Mouse (Mus musculus): ENCODE results near the gene Fam122b. TPM values are rescaled to one million over a fixed set of nuclear protein-coding genes. Genes with fewer than 3 reads are reported as not detected.

Fam122b gene
- polyA plus RNA-seq, 1 experiment from 2014 or later = 7.4 TPM

Other genes with a start within 250 kb of the Fam122b start
- 1.8 TPM in 2 replicates for gene Plac1, start 29.7 kb downstream of the Fam122b start, polyA plus RNA-seq (2016; fragmentation: Nextera tagmentation; extraction: Ambion mirVana)
- gene Fam122c, start 3.6 kb upstream of the Fam122b start, polyA plus RNA-seq (2016; fragmentation: Nextera tagmentation; extraction: Ambion mirVana) = not detected in 2 replicates
- 70.9 and 80.5 TPM in 2 replicates for gene Mospd1, start 100.7 kb upstream of the Fam122b start, polyA plus RNA-seq (2016; fragmentation: Nextera tagmentation; extraction: Ambion mirVana)
- gene Etd, start 165.1 kb upstream of the Fam122b start, polyA plus RNA-seq (2016; fragmentation: Nextera tagmentation; extraction: Ambion mirVana) = not detected in 2 replicates

Data from neural tube, embryonic 12.5 days (tissue).